Mouse (Mus musculus): ENCODE data around the gene Map3k5. TPM values are rescaled to one million over a fixed set of nuclear protein-coding genes. Genes with fewer than 3 reads are reported as not detected.

The Map3k5 gene
- polyA plus RNA-seq, 1 experiment from 2014 or later = 1.4 TPM

DNA sequence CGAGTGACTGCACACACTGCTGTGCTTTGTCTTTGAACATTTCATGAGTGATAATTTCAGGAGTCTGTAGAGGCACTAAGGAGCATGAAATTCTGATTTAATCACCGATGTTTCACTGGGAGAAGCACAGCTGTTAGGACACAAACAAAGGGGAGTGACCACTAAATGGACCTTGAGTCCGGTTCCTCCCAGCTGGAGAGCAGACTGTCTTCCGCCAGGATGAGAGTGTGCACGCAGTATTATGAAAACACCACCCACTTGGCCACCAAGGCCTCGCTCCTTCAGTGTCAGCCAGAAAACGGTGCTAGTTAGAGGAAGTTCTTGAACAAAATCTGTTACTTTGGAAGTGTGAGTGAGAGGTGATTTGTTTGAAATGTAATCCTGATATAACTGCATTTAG, 105.8 kb downstream of the Map3k5 start:
- WGBS = 67% methylated on average over 7 of the region's 7 CpGs
- H3K4me3 ChIP-seq = no peak overlapping the region
- peaks cover 2% of the 10 kb centered on the region; the same call in 1 of the 2 replicates for H3K4me1 ChIP-seq
- ATAC-seq (ENCODE audit: insufficient number of reproducible peaks, low FRiP score, low TSS enrichment, low read depth) = no peak
- no peak overlapping the region for H3K27ac ChIP-seq
- no peak overlapping the region for H3K4me2 ChIP-seq
- H3K36me3 ChIP-seq = no peaks in the 10 kb centered on the region
- H3K27me3 ChIP-seq = no peaks in the 10 kb centered on the region
- no peak overlapping the region for H3K9ac ChIP-seq
- no peaks in the 10 kb centered on the region for H3K9me3 ChIP-seq

DNA sequence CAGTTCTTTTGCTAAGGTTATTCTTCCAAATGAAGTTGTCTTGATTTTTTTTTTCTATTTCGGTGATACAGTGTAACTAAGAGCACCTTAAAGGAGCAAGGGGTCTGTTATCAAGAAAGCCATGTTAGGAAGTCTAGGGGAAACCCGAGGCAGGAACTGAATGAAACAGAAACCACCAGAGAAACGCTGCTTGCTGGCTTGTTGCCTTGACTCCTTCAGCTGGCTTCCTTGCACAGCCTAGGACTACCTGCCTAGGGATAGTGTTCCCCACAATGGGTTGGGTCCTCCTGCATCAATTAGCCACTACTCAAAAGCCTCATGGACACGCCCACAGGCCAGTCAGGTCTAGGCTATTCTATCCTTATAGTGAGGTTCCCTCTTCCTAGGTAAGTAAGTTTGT, 106.4 kb downstream of the Map3k5 start:
- Histone ChIP-seq H3K27me3 (no peaks in the 10 kb centered on the region), H3K4me3 (no peak overlapping the region), H3K4me2 (no peak overlapping the region), H3K9me3 (no peaks in the 10 kb centered on the region), H3K36me3 (no peaks in the 10 kb centered on the region), H3K9ac (no peak overlapping the region), H3K4me1 (peaks cover 2% of the 10 kb centered on the region), H3K27ac (no peak overlapping the region)
- WGBS = 65% methylated on average over 4 of the region's 4 CpGs
- ATAC-seq (ENCODE audit: insufficient number of reproducible peaks, low FRiP score, low TSS enrichment, low read depth) = no peak

DNA sequence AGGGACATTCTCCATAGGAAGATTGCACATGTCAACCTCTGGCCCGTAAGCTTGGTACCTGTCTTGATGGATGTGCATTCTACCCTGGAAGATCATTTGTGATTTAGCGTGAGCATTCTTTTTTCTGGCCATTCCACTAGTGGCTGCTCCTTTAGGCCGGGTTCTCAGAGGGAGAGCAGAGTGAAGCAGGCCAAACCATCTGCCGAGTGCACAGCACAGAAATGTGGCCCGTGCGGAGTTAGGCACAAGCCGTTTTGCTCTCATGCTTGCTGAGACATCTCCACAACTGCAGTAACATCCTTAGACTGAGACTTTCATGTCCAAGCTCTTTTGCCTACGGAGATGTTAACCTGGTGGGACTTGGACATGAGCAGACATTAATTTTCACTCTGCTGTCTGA, 107.8 kb downstream of the Map3k5 start:
- Histone ChIP-seq H3K4me2 (no peak overlapping the region), H3K36me3 (no peaks in the 10 kb centered on the region), H3K9me3 (no peaks in the 10 kb centered on the region), H3K4me3 (no peak overlapping the region), H3K9ac (no peak overlapping the region), H3K4me1 (peaks cover 13% of the 10 kb centered on the region), H3K27me3 (no peaks in the 10 kb centered on the region), H3K27ac (no peak overlapping the region)
- no peak for ATAC-seq (ENCODE audit: insufficient number of reproducible peaks, low FRiP score, low TSS enrichment, low read depth)
- WGBS = 94% methylated on average over 8 of the region's 8 CpGs

DNA sequence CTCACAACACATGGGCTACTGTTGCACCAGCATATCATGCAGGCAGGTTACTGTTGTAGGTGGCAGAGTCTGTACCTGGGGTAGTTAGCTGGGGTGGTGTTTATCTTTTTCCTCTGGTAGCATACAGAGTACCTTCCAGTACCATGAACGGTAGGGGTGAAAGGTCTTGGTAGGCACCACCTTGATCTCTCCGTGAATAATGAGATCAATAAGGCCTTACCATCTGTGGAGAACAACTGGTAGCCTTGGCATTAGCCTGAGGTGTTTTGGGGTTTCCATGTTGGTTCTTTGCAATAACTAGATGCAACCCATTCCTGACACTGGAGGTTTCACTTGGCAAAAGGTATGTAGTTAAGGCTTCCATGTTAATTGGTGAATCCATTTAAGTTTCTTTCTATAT, 109.8 kb downstream of the Map3k5 start:
- H3K4me1 ChIP-seq = peaks cover 13% of the 10 kb centered on the region
- no peak overlapping the region for H3K4me2 ChIP-seq
- no peaks in the 10 kb centered on the region for H3K9me3 ChIP-seq
- no peaks in the 10 kb centered on the region for H3K27me3 ChIP-seq
- no peak for ATAC-seq (ENCODE audit: insufficient number of reproducible peaks, low FRiP score, low TSS enrichment, low read depth)
- H3K4me3 ChIP-seq = no peak overlapping the region
- no peak overlapping the region for H3K27ac ChIP-seq
- 87% methylated on average over 2 of the region's 2 CpGs for WGBS
- no peaks in the 10 kb centered on the region for H3K36me3 ChIP-seq
- no peak overlapping the region for H3K9ac ChIP-seq

DNA sequence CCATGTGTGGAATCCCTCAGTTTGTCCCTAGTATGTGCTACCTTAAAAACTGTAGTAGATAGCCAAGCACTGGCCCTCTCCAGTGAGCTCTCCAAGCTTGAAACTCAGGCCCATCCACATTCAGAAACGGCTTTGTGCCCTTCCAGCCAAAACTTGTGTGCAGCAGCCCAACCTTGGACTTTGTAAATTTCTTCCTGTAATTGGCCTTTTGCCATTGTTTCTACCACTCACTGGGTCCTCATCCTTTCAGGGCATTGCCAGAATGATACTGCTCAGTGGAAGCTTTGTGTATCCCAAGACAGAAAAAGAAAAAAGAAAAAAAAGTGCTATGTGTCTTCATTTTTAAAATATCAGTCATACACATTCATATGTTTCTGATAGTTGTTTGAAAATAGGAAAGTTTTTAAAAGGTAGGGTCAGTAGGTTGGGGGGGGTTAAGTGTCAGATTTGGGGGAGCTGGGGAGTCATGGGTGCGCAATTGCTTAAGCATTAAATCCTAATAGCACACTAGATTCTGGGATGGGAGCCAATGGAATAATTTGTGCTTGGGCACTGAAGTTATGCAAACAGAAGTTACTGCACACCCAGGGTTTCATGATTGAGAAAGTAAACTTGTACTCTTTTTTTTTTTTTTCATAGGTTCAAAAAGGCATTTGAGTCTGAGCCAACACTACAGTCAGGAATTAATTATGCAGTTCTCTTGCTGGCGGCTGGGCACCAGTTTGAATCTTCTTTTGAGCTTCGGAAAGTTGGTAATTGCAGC, 111.6 kb downstream of the Map3k5 start:
- WGBS = 19% methylated on average over 4 of the region's 4 CpGs
- no peak overlapping the region for H3K4me2 ChIP-seq
- no peaks in the 10 kb centered on the region for H3K9me3 ChIP-seq
- H3K4me1 ChIP-seq = peaks cover 10% of the 10 kb centered on the region
- H3K27ac ChIP-seq = no peak overlapping the region
- no peak for ATAC-seq (ENCODE audit: insufficient number of reproducible peaks, low FRiP score, low TSS enrichment, low read depth)
- no peaks in the 10 kb centered on the region for H3K27me3 ChIP-seq
- no peaks in the 10 kb centered on the region for H3K36me3 ChIP-seq
- H3K4me3 ChIP-seq = no peak overlapping the region
- H3K9ac ChIP-seq = no peak overlapping the region

DNA sequence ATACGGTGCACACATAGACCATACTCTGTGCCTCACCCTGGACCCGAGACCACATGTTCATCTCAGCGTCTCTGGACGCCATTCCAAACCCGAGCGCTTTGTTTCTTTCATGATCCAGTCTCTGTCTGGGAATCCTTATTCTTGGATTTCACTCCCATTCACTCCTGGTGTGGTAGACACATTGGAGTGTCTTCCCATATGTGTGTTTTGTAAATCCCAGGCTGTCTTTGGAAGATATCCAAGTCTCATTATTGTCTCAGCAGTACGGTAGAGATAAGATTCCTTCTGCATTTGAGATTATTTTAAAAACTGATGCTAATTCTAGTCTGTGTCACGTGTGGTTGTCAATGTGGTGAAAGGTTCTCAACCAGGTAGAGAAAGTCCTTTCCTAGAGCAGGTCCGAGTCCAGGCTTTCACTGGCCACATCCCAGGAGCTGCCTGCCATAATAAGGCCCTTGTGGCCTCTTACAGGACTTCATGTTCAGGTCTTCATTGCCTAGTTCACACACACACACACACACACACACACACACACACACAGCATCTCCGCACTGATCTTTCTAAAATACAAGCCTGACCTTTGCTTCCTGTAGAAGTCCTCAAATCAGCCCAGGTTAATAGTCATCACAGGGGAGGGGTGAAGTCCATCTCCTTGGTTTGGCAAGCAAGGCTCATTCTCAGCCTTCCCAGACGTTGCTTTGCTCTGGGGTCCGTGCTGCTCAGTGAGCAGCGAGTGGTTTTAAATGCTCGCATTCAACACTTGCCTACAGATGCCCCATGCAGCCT, 122.8 kb downstream of the Map3k5 start:
- no peak overlapping the region for H3K9ac ChIP-seq
- H3K9me3 ChIP-seq = no peaks in the 10 kb centered on the region
- H3K4me1 ChIP-seq = no peaks in the 10 kb centered on the region
- H3K36me3 ChIP-seq = no peaks in the 10 kb centered on the region
- H3K27me3 ChIP-seq = no peaks in the 10 kb centered on the region
- ATAC-seq (ENCODE audit: insufficient number of reproducible peaks, low FRiP score, low TSS enrichment, low read depth) = no peak
- no peak overlapping the region for H3K27ac ChIP-seq
- no peak overlapping the region for H3K4me2 ChIP-seq
- H3K4me3 ChIP-seq = no peak overlapping the region
- 86% methylated on average over 14 of the region's 14 CpGs for WGBS

DNA sequence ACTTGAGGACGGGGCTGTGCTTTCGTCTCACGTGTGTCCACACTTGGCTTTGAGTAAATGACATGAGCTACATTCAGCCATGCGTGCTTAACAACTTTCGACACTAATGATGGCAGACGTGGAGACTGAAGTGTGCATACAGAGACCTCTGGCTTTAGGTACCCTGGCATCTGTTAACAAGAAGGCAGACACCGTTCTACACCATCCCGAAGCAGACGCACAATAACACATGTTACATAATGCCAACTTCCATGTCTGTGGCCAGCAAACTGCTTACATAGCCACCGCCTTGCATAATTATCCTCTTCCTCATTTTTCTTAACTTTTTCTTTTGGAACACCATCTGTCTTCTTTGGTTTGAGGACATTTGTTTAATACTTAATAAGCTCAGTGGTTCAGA, 123.8 kb downstream of the Map3k5 start:
- WGBS = 86% methylated on average over 10 of the region's 10 CpGs
- H3K27me3 ChIP-seq = no peaks in the 10 kb centered on the region

DNA sequence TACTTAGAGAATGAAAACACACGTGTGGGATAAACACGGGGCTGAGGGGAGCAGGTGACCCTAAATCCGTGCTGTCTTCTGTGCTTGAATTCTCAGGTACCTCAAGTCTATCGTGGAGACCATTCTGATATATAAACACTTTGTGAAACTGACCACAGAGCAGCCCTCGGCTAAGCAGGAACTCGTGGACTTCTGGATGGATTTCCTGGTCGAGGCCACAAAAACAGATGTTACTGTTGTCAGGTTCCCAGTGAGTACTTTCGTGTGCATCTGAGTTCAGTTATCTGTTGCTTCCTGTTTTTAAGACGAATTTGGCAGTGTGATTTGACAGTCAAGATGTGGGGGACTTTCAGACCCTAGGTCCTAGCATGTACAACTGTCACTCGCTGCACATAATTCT, 124.6 kb downstream of the Map3k5 start:
- no peaks in the 10 kb centered on the region for H3K4me1 ChIP-seq
- no peak overlapping the region for H3K4me2 ChIP-seq
- no peaks in the 10 kb centered on the region for H3K36me3 ChIP-seq
- H3K27ac ChIP-seq = no peak overlapping the region
- WGBS = 65% methylated on average over 10 of the region's 10 CpGs
- H3K9me3 ChIP-seq = no peaks in the 10 kb centered on the region
- no peak overlapping the region for H3K9ac ChIP-seq
- H3K4me3 ChIP-seq = no peak overlapping the region
- no peak for ATAC-seq (ENCODE audit: insufficient number of reproducible peaks, low FRiP score, low TSS enrichment, low read depth)
- H3K27me3 ChIP-seq = no peaks in the 10 kb centered on the region

More for the DNA sequence above, 123.8 kb downstream of the Map3k5 start:
- H3K9ac ChIP-seq = no peak overlapping the region
- ATAC-seq (ENCODE audit: insufficient number of reproducible peaks, low FRiP score, low TSS enrichment, low read depth) = no peak
- H3K4me3 ChIP-seq = no peak overlapping the region
- no peaks in the 10 kb centered on the region for H3K4me1 ChIP-seq
- H3K36me3 ChIP-seq = no peaks in the 10 kb centered on the region
- H3K9me3 ChIP-seq = no peaks in the 10 kb centered on the region
- no peak overlapping the region for H3K27ac ChIP-seq
- no peak overlapping the region for H3K4me2 ChIP-seq

DNA sequence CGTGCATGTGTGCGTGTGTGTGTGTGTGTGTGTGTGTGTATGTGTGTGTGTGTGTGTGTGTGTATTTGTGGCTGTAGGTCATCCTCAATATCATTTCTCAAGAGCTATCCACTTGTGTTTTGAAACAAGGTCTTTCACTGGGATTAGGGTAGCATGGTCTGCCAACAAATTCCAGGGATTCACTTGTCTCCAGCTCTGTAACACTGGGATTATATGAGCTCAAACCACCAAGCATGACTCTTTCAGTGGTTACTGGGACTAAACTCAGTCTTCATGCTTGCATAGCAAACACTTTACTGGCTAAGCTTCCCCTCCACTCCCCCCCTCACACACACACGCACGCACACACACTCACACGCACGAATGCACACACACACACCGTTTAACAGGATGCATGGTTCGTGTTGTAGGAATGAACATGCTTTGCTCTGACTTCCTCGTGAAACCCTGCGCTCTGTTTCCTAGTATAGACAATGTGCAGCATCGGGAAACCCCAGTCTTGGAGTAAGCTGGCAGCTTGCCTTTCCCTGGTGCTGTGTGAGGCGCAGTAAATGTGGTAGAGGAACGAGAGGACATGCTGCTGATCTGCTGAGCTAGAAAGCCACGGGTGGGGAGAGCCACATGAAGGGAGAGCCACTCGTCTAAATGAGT, 126.2 kb downstream of the Map3k5 start:
- Histone ChIP-seq H3K36me3 (no peaks in the 10 kb centered on the region), H3K9ac (no peak overlapping the region), H3K4me1 (no peaks in the 10 kb centered on the region), H3K27ac (no peak overlapping the region), H3K9me3 (no peaks in the 10 kb centered on the region), H3K4me3 (no peak overlapping the region), H3K27me3 (no peaks in the 10 kb centered on the region), H3K4me2 (no peak overlapping the region)
- 61% methylated on average over 15 of the region's 15 CpGs for WGBS
- no peak for ATAC-seq (ENCODE audit: insufficient number of reproducible peaks, low FRiP score, low TSS enrichment, low read depth)

DNA sequence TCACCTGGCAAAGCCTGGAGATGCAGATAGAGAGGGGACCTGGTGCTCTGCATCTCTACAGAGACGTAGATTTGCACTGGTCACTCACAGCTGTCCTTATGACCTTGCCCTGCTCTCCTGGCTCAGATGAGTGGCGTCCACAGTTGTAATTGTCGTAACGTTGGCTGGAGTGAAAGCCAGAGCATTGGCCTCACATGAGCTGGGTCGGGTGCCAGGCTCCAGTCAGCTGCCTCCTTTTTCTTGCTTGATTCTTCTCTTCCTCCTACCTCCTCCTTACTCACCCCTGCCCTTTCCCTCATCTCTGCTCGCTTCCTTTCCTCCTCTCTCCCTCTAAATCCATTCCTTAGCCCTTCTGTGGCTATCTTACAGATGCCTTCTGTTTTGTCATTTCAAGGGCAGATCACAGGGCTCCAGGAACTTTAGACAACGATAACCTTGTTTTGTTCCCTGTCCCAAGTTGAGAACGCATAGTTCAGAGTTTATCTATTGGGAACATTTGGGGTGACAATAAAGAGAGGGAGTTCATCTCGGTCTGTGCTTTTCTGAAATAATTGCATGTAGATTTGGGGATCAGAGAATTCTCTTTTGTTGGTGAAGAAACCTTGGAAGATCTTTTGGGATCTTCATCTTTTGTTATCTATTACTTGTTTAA, 130.4 kb downstream of the Map3k5 start:
- WGBS = 81% methylated on average over 9 of the region's 9 CpGs
- no peaks in the 10 kb centered on the region for H3K9me3 ChIP-seq
- no peaks in the 10 kb centered on the region for H3K4me1 ChIP-seq
- no peak for ATAC-seq (ENCODE audit: insufficient number of reproducible peaks, low FRiP score, low TSS enrichment, low read depth)
- no peak overlapping the region for H3K4me3 ChIP-seq
- H3K4me2 ChIP-seq = no peak overlapping the region
- H3K36me3 ChIP-seq = no peaks in the 10 kb centered on the region
- H3K27ac ChIP-seq = no peak overlapping the region
- no peaks in the 10 kb centered on the region for H3K27me3 ChIP-seq
- H3K9ac ChIP-seq = no peak overlapping the region

DNA sequence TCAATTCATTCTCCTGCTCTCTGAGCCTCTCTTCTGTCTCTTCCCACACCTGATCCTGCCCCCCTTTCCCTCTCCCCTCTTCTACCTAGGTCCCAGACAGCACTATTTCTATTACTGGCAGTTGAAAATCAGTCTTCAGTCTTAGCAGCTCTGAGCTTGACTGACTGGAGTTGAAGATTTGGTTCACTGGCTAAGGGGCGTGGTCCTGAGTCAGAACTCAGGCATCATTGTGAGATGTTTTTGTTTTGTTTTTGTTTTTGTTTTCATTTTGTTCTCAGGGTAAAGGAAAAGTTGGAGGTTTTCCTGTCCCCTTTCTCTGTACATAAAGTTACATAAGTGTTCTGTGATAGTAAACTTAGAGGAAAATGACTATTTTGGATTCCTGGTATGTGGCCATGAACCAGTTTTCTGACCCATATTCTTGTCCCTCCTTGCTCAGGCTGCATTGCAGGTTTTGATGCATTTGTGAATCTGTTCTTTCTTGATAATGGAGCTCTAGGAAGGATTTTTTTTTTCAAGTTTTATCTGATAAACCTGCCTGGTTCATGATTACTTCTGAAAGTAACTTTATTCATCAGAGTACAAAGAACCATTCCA, 131.9 kb downstream of the Map3k5 start:
- Histone ChIP-seq H3K4me3 (no peak overlapping the region), H3K9me3 (no peaks in the 10 kb centered on the region), H3K4me1 (no peaks in the 10 kb centered on the region), H3K36me3 (no peaks in the 10 kb centered on the region), H3K9ac (no peak overlapping the region), H3K4me2 (no peak overlapping the region), H3K27ac (no peak overlapping the region), H3K27me3 (no peaks in the 10 kb centered on the region)
- ATAC-seq (ENCODE audit: insufficient number of reproducible peaks, low FRiP score, low TSS enrichment, low read depth) = no peak
- 89% methylated on average over 1 of the region's 1 CpGs for WGBS

Measured in limb, embryonic 15.5 days (tissue).